Mouse (Mus musculus): ENCODE results near the gene Pxk. TPM values are rescaled to one million over a fixed set of nuclear protein-coding genes. Genes with fewer than 3 reads are reported as not detected.

The Pxk gene
- 53.0 TPM for polyA plus RNA-seq (2017; shearing (Covaris generic))

DNA sequence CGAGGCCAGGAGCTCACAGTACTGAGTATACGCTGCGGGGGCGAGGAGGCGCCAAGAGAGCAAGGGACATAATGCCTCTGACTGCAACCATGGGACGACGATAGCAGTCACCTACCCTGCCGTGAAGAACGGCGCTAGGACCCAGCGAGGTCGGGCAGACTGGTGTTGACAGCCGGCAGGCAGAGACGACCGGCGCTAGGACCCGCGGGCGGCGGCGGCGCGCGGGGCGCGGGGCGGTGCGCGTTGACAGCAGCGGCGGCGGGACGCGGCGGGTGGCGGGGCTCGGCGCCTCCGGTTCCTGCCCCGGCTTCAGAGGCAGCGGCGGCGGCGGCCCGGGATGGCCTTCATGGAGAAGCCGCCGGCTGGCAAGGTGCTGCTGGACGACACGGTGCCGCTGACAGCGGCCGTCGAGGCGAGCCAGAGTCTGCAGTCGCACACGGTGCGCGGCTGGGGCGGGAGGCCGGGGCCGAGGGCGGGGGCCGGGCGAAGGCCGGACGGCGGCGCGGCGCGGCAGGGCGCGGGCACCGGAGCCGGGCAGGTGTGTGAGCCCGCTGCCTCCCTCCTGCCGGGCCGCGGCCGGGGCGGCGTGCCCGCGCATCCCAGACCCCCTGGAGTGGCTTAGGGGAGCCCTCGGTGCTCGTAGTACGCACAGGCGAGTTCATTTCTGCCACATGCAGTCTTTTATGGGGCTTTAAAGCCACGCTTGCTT, at the start of gene Pxk:
Gene Pxk, plus strand, starts transcription at position 234 of the 709 bp plus-strand sequence.

GRCm38 (mm10) chr14:8080165-8080679, 17.8 kb upstream of the Pxk start, which contains the start of gene Rpp14:
Gene Rpp14 (plus strand): TSS chr14:8080367.

DNA sequence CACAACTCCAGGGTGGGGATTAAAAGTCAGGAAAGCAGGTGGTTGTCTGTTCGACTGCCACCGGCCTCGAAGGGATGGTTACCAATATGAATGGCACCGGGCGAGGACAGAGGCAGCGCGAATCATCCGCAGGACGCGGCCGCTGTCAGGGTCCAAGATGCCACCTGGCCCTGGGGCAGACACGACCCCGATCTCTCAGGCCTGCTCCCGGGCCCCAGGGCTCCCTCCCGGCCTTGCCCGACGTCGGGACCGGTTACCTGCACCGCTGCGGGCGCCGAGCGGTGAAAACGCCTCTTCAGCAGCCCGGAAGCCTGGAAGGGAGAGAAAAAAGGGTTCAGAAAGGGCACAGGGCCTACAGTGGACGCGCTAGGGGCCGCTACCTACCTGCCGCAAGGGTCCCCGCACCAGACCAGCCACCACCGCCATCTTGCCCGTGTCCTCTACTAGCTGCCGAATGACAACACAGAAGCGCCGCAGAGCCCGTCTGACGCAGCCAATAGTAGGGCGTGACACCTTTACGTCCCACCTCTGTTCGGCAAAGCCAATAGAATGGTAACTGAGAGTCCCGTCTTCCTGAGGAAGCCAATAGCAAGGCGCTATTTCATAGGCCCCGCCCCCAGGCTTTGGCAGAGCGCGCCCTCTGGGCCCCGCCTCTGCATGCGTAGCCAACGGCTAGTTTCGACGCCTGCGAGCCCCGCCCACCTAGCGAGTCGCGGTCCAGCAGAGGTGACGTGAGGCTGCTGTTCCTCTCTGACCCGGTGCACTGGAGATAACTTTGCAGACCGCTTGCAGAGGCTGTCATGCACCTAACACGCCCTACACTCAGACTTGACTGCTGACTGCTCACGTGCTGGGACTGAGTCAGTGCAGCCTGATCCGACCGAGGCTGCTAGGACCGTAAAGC, 74.7 kb downstream of the Pxk start, which contains the start of gene Pdhb:
Gene Pdhb, minus strand, starts transcription at position 519 of the 904 bp plus-strand sequence.

DNA sequence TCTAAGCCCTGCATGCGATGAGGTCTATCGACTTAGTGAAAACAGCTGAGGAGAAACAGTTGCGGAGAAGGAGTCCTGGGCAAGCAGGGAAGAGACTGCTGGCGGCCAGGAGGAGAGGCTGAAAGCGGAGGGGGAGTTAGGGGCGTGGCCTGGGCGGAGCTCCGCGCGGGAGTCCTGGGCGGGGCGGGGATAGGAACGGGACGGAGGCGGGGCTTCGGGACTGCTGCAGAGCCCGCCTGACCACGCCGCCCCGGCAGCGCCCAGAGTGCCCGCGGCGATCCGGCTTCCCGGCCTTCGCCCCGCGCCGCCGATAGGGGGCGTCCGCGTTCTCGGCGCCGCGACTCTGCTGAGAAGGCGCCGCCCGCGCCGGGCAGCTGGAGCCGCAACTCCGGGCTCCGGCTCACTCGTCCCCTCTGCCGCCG, 115.8 kb downstream of the Pxk start, which contains the start of gene Kctd6:
Gene Kctd6, plus strand, starts transcription at position 338 of the 422 bp plus-strand sequence.

Other genes starting within 250 kb of the Pxk start
- not detected for gene Gm45521, start 140.9 kb upstream of the Pxk start, polyA plus RNA-seq (2017; shearing (Covaris generic))
- 1.0 TPM for gene Dnase1l3, start 103.6 kb upstream of the Pxk start, polyA plus RNA-seq (2017; shearing (Covaris generic))
- gene Abhd6, start 95.3 kb upstream of the Pxk start, polyA plus RNA-seq (2017; shearing (Covaris generic)) = 27.8 TPM
- 27.8 TPM for gene Rpp14, start 17.8 kb upstream of the Pxk start, polyA plus RNA-seq (2017; shearing (Covaris generic))
- 149 TPM for gene Pdhb, start 74.8 kb downstream of the Pxk start, polyA plus RNA-seq (2017; shearing (Covaris generic))
- 15.5 TPM for gene Kctd6, start 115.9 kb downstream of the Pxk start, polyA plus RNA-seq (2017; shearing (Covaris generic))
- gene Acox2, start 161.1 kb downstream of the Pxk start, polyA plus RNA-seq (2017; shearing (Covaris generic)) = not detected
- 0.23 TPM for gene Fam107a, start 219.8 kb downstream of the Pxk start, polyA plus RNA-seq (2017; shearing (Covaris generic))